Mouse (Mus musculus) mammary gland, adult 2 months (tissue): ENCODE measurements around the gene Chmp5. TPM values are rescaled to one million over a fixed set of nuclear protein-coding genes. Genes with fewer than 3 reads are reported as not detected.

Experiments used
- polyA plus RNA-seq: library from polyadenylated mRNA; depleted of rRNA; stranded (reverse); fragments of >200 nt; gene quantifications from 2 replicates; pipeline ENCODE4 v1.2.3, GENCODE M21; 2012; ENCODE audit warnings: low replicate concordance; rRNA removed

Chmp5 gene
- polyA plus RNA-seq, result 7.5 and 15.8 TPM in 2 replicates

DNA sequence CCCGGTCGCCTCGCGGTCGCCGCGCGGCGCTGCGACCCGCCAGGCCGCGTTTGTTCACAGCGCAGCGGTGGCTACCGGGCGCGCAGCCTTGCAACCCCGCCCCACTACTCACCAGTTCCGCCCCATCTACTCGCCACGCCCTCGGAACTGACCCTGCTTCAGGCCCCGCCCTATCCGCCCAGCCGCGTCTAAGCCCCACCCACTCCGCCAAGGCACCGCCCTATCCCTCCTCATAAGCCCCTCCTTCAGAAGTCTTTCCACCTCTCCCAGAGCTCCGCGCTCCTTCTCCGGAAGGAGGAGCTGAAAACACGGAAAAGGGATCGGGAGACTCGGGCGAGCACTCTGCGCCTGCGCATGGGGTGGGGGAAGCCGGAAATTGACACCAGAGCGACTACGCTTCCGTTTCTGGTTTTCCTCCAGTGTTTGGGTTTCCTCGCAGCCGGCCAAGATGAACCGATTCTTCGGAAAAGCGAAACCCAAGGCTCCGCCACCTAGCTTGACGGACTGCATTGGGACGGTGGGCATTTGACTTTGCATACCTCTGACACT, at the start of gene Chmp5, which contains the start of gene Bag1:
TSS of gene Chmp5 (plus strand) at position 248 of the 549 bp plus-strand sequence.
TSS of gene Bag1 (minus strand) at position 135 of the 549 bp plus-strand sequence.

GRCm38 (mm10) chr4:40919785-40920184, 28.4 kb upstream of the Chmp5 start, which contains the start of gene Spink4:
TSS of gene Spink4 (plus strand) at chr4:40920052.

GRCm38 (mm10) chr4:40970842-40971701, 22.9 kb downstream of the Chmp5 start, which contains the start of gene Nfx1:
TSS of gene Nfx1 (plus strand) at chr4:40970906.

Other genes with a start within 250 kb of the Chmp5 start
- gene Aptx, start 245.2 kb upstream of the Chmp5 start, polyA plus RNA-seq, result 4.8 and 8.2 TPM in 2 replicates
- gene Dnaja1, start 226.3 kb upstream of the Chmp5 start, polyA plus RNA-seq, result 3.8 and 8.5 TPM in 2 replicates
- gene Smu1, start 190.5 kb upstream of the Chmp5 start, polyA plus RNA-seq, result 10.7 and 27.1 TPM in 2 replicates
- 55.2 and 74.3 TPM in 2 replicates for gene B4galt1, start 94.4 kb upstream of the Chmp5 start, polyA plus RNA-seq
- gene Spink4, start 28.4 kb upstream of the Chmp5 start, polyA plus RNA-seq, result 0.50 and 0.59 TPM in 2 replicates
- 70.0 and 309 TPM in 2 replicates for gene Bag1, start 113 bp upstream of the Chmp5 start, polyA plus RNA-seq
- gene Nfx1, start 22.5 kb downstream of the Chmp5 start, polyA plus RNA-seq, result 22.5 and 36.0 TPM in 2 replicates
- 40.4 and 83.3 TPM in 2 replicates for gene Aqp7, start 99.7 kb downstream of the Chmp5 start, polyA plus RNA-seq
- 7.9 and 15.5 TPM in 2 replicates for gene Aqp3, start 149.8 kb downstream of the Chmp5 start, polyA plus RNA-seq
- 42.6 and 56.9 TPM in 2 replicates for gene Nol6, start 176.0 kb downstream of the Chmp5 start, polyA plus RNA-seq
- 42.3 and 49.3 TPM in 2 replicates for gene Ube2r2, start 187.3 kb downstream of the Chmp5 start, polyA plus RNA-seq